Mouse (Mus musculus) B cell, adult 2 months (primary cell): Measurements from ENCODE around the gene Ralb.

Source experiments
- DNase-seq, 2 experiments: peaks; one replicate each; pipeline ENCODE4 v3.0.0; 2022

The Ralb gene

DNA sequence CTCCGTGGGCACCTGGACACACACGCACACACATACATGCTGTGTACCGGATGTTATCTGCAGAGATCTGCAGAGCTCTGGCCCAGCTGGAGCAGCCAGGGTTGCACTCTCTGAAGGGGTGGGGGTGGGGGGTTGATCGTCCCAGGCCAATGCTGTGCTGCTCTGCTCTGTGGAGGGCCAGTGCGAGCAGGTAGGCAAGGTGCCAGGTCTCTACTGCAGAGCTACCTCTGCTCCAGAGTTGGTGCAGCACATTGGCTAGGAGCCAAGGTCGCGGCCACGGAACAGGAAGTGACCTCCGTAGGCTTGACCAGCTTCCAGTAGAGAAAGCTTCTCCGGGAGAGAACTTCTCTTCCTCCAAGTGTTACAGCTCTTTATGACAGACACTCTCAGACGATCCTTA, 12.5 kb downstream of the Ralb start:
- DNase-seq: peak; percentile 40 to 45

DNA sequence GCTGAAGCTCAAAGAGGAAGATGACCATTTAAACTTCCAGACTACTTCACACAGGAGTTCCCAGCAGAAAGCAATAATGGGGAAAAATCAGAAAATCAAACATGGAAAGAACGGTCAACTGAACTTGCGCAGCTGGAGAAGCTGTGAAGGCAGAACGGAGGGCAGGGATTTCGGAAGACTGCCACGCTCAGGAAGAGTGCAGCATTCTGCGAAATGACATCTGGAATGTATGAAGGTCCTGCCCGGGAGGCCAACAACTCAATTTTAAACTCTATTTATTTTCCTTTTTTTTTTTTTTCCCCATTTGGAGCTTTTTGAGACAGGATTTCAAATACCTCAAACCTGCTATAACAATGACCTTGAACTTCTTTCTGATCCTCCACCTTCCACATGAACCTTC, 13.8 kb downstream of the Ralb start:
- no peak for DNase-seq

DNA sequence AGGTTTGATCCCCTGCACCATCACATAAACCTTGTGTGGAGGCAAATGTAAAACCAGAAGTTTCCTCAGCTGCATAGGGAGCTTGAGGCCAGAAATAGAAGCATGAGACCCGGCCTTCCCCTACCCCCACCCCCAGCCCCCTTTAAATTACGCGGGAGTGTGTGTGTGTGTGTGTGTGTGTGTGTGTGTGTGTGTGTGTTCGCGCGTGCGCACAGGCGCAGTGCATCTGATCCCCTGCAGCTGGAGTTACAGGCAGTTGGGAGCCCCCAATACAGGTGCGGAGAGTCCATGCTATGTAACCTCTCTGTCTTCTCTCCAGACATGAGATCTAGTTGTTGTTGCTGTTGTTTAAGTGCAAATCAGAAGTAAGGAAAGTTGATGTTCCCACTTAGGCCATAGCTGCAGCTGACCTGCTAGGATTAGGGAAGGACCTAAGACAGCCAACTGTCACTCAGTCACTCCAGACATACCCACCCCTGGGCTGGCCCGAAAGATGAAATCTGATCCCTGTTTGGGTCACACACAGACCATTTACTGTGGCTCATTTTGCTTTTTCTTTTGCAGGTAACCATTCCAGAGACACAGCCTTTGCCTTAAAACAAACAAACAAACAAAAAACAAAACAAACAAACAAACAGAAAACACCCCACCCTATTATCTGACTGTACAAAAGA, 16.5 kb downstream of the Ralb start:
- DNase-seq: no peak

DNA sequence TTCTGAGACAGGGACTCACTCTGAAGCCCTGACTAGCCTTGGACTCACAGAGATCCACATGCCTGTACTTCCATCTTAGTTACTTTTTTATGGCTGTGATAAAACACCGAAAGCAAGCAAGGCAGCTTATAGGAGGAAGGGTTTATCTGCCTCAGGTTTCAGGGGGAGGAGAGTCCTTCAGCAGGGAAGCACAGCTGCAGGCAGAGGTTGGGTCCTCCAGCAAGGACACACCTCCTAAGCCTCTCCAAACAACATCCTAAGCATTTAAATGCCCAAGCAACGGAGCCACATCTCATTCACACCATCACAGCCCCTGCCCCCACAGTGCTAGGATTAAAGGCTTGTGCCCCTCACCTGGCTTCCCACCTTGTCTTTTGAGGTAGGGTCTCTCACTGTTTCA, 18.8 kb downstream of the Ralb start:
- DNase-seq: no peak

DNA sequence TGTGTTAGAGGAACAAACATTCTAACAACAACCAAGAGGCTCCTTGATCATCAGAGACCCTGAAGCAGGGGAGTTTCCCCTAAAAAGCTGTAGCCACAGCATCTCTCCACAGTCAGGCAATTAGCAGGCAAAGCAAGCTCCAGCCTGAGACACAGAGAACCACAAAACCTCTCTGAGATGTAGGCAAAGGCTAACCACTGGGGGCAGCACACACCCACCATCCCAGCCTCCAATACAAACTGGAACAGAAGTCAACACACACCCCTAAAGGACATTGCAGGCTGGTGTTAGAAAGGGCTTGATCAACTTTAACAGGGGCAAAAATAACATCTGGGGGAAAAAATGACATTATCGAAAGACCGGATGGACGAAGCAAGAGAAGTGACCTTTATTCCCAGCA, 20.1 kb downstream of the Ralb start:
- DNase-seq: peak in 1 of 2 experiments; percentile 30

DNA sequence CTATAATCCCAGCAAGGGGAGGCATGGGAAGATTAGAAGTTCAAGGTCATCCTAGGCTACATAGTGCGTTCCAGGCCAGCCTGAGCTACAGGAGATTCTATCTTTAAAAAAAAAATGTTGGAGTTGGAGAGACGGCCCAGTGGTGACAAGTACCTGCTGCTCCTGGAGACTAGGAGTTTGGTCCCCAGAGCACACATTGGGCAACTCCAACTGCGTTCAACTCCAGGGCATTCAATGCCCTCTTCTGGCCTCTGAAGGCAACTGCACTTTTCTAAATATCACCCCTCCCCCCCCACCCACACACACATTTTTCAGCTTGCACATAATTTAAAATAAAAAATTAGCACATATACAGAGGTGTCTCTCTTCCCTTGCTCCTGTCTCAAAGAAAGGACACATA, 21.7 kb downstream of the Ralb start:
- DNase-seq: no peak

DNA sequence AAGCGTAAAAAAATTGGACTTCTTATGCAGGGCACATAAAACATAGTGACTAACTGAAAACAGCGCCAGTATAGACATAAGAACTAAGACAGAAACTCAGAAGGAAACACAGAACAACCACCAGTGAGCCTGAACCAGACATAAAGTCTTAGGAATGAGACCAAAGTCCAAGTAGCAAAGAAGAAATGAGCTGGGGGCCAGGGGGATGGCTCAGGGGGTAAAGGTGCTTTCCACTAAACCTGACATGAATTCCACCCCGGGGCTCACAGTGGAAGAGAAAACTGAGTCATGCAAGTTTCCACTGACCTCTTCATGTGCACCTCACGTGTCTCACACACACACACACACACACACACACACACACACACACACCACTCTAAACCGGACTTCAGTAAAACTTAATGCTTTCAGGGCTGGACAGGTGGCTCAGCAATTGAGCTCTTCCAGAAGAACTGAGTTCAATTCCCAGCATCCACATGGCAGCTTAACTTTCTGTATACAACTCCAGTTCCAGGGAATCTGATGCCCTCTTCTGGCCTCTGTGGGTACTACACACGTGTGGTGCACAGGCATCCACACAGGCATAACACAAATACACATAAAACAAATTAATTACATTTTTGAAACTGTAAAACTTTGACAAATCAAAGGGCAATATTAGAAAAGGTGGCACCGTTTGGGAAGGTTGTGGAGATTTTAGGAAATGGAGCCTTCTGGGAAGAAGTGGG, 23.2 kb downstream of the Ralb start:
- peak in 1 of 2 experiments; percentile 31 for DNase-seq

DNA sequence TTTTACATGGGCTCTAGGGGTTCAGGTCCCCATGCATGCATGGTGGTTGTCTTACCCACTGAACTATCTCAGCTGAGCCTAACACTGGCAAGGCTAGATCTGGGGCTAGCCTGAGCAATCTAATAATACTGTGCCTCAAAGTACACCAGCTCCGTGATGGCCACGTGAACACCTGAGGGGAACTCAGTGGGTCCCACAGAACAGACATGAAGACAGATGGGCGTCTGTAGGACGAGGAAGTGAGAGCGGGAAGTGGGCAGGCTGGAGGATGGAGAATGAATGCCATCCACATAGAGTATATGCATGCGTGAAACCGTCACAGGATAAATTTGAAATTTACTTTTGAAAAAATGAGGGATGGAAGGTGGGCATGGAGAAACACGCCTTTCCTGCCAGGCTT, 23.9 kb downstream of the Ralb start:
- no peak for DNase-seq

DNA sequence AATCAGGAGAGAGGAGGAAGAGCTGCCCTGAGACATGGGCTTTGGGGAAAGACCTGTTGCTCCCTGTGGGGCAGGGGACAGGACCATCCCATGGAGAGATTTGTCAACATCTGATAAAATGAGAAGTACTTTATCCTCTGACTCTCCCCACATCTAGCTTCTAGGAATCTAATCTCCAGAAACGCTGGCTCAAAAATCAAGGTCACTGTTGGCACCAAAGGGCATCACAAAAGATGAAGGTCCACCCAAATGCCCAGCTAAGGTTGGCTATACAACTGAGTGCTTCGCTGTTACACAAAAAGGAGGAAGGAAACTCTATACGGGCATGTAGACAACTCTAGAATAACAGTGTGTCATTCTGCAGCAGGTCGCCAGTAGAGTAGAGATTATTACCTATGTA, 25.0 kb downstream of the Ralb start:
- DNase-seq: no peak

DNA sequence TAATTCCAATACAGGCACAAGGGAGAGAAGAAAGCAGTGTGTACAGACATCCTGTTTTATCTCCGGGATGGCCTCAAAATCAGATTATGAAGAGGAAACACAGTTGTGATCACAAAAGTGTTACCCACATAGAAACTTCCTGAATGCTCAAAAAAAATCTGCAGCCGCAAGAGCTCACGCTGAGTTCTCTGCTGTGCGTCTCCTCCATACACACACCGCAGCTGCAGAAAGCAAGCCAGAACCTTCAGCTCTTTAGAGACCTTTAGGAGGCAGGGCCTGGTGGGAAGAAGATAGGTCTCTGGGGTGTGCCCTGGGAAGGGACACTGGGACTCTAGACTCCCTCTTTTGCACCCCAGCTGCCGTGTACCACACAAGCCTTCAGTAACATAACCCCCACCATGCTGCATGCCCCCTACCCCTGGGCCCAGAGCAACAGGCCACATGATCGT, 27.7 kb downstream of the Ralb start:
- no peak for DNase-seq

DNA sequence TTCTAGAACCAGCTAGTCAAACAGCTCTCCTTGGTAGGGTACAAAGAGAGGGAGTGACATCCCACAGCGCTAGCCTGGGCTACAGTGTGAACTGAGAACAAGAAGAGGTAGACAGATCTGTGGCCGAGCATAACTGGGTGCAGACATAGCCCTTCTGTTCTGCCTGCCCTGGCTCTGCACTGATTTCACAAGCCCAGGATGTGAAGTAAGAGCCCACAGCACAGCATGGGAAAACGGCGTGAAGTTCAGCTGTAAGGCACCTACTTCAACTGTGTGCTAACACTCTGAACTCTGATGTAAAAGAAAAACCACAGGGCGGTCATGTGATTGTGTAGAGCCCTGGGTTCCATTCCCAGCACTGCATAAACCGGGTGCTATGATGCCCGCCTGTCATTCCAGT, 29.9 kb downstream of the Ralb start:
- no peak for DNase-seq

DNA sequence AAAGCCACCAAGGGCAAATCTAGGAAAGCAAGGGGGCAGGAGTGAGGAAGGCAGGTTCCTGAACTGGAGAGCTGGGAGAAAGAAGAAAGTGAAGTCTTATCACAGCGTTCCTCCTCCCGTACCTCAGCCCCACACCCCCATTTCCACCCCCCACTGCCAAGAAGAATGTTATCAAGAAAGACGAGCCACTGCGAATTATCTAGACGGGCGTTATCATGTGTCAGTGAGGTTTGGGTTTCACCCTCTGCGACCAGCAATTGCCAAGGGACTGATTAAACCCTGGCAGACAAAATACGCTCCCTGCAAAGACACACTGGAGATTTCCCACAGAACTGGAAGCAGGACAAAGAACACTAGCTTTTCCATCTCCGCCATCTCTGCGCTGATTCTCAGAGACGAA, 31.9 kb downstream of the Ralb start:
- no peak for DNase-seq

DNA sequence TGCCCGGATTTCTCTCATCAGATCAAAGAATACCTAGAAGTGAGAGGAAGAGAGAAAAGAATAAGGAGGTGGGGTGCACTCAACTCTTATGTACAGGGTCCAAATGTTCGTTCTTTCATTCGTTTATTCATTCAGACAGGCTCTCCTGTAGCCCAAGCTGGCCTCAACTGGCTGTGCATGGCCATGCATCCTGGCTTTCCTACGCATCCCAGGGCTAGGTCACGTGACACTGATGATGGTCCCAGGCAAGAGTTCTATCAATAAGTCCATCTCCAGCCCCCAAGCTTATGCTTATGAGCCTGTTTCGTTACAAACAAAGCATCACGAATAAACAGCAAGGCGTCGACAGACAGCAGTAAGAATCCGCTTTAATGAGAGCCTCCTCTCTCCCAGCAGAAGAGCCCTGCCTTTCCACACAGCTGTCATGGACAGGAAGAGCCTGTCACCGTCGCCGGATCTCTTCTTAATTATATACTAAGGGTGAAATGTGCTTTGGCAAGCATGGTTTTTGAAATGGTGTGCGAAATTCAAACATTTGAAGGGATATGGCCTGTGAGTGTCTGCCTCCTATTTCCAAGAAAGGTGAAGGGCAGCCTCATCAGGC, 32.7 kb downstream of the Ralb start:
- DNase-seq: no peak

DNA sequence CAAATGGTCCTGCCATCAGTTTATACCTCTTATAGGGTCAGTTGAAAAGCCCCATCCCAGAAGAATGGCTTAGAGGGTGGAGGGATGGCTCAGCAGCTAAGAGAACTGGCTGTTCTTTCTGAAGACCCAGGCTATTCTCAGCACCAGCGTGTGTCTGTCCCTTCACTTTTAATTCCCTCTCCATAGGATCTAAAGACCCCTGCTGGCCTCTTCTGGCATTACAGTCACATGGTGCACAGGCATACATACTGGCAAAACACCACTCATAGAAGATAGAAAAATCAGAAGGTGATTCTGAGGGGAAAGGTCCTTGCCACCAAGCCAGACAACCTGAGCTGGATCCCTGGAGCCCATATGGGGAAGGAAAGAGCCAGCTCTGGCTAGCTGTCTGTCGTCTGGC, 41.2 kb downstream of the Ralb start:
- DNase-seq: peak; percentile 58

DNA sequence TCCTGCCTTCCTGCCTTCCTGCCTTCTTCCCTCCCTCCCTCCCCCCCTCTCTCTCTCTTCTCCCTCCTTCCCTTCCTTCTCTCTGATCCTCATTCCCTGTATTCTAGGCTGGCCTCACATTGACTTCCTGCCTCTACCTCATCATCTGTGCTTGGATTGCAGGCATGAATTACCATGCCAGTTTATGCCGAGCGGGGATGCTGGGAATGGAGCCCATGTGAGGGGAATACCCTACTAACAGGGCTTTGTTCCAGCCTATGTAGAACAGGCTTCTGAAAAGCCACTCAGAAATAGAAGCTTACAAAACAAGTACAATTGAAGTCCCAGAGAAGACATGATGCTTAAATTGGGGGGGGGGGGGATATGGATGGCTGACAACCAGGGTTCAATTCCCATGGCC, 44.5 kb downstream of the Ralb start:
- DNase-seq: no peak

DNA sequence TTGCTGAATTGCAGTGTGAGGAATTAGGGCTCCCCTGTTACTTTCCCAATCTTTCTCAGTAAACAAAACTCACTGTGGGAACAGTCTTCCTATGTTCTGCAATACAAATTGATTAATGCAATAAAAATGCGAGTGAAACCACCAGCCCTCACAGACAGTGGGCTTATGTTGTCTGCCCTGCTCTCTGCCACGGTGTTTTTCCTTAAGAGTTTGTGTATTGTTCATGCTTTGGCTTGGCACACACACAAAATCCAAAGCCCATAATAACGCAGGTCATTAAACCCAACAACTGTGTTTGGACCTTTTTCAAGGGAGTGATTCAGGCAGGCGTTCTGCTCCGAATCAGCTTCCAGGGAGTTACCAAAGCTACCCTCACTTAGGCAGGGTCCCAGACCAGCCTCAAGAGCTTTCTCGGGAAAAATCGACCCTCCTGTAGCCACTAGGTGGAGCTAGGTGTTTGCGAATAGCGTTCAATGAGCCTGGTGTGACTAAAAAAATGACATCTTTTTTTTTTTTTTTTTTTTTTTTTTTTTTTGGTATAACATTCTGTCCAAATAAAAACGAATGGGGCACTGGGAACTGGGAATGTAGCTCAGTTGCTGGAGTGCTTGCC, 46.5 kb downstream of the Ralb start:
- peak; percentile 60 to 64 for DNase-seq

DNA sequence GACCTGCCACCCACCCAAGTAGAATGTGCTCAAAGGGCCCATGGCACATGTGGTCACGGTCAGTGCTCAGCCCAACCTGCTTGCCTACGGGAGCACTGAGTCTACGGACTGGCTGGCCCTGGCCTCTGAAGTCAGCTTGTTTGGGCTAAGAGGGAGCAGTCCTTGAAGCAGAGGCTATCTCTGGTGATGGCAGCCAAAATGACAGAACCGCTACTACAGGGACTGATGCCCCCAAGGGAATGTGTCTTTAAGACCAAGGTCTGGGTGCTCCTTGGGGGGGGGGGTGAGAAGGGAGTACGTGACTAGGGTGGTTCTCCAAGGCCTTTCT, 47.1 kb downstream of the Ralb start:
- DNase-seq: no peak

DNA sequence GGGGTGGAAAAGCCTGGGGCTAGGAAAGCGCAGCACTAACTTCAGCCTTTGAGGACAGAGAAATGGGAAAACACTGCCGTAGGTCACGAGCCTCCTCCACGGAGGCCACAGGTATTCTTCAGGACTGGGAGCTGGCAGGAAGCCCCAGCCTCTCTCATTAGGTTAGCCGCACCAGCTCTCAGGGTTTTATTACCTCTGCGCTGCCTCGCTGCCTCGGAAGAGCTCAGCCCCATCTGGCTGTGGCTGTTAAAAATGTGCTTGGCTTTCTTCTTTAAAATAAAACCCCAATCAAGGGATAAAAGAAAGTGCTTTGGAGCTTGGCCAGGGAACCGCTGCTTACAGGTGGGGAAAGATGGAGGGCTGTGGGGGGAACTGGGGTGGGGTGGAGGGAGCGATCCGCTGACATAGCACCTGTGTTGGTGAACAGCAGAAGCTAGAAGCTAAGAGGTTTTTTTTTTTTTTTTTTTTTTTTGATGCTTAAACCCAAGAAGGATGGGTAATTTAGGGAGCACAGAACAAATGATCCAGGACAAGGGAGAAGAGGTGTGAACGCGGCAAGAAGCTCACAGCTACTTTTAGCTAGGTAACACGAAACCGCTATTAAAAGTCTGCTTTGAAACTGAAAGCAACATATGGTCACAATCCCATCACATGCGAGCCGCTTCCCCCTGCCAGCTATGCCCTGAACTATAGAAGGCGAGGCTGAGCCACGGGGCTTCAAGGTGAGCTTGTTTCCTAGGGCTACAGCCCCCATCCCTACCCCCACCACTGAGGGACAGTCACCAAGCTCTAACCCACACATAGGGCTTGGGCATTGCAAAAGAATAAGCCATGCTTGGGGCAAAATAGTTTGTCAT, 47.7 kb downstream of the Ralb start:
- DNase-seq: peak; percentile 27 to 34

DNA sequence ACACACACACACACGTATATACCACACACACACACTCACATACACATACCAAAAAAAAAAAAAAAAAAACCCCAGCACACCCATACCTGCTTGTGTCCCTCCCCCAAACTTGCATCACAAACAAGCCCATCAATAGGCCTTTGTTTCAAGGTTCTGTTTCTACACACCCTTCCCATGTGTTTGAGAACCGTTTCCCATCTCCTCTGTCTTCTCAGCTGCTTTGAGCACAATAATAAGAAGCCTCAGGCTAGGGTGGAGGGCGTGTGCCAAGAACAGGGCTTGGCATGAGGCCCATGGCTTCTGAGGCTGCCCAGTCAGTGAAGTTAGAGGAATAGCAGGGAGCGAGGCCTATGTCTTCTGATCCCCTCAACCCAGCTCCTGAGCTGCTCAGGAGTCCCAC, 50.9 kb downstream of the Ralb start:
- no peak for DNase-seq

DNA sequence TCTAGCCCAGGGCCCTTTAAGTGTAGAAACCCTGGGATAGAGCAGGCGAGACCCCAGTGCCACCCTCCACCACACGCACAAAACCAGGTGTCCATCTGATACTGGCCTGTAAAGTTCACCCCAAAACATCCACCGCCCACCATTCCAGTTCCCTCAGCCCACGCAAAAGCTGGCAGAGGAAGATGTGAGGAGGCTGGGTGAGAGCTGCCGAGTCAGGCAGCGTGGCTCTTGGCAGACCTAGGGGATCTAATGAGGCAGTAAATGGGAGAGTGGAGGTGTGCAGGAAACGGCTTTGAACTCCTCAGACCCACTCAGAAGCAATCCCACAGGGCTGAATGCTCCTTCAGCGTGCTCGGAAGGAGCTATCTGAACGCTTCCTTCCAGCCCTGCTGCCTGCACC, 53.2 kb downstream of the Ralb start:
- DNase-seq: no peak

DNA sequence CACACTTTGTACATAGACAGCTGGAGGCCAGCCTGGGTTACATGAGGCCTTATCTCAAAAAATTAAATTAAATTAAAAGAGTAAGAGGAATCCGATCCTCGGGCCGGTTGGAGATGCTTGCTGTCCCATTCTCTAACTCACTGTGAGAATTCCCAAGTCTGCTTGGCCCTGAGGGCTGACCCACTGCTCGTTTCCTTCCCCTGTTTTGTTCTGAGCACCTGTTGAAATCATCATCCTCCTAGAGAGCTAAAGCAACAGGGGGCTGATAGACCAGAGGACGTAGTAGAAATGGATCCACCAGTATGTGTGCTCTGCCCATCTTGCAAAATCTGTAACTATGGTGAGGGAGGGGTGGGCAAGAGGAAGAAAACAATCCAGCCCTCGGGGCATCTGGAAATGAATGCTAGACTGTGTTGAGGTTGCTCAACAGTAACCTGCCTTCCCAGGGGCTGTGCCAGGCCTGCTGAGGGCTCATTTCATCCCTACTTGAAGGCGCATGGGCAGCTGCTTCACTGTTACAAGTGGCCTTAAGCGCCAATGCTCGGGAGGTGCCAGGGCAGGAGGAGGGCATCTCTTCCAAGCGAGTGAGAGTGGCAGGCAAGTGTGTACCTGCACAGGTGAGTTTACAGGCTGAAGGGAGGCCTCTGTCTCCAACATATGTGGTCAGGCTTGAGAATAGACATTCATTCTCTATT, 53.8 kb downstream of the Ralb start:
- DNase-seq: no peak

DNA sequence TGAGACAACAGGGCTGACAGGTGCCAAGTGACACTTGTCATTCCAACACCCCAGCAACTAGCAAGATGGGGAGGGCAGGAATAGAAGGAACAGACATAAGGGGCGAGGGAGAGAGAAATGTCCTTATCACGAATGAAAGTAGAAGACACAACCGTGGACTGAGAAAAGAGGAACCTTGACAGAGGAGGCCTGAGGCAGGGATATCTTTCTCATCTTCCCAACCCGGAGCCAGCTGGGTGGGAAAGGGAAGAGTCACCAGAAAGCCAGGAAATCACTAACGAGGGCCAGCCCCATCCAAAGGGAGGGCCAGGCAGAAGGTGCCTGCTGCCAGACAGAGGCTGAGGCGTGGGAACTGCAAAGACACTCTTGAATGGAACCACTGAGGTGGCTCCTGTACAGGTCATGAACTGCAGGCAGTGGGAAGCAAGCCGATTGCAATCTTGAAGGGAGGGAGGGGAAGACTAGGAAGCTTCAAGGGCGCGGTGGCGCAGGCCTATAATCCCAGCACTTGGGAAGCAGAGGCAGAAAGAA, 57.8 kb downstream of the Ralb start:
- DNase-seq: no peak
